Mouse (Mus musculus) kidney, embryonic 15.5 days (tissue): ENCODE measurements around the gene Dnajc15. TPM values are rescaled to one million over a fixed set of nuclear protein-coding genes. Genes with fewer than 3 reads are reported as not detected.

Experiments used
- ATAC-seq: fragments of 200-750 bp; cut with Nextera tagmentation; replicated peaks from 2 replicates; pipeline ENCODE4 v1.8.0; 2017; ENCODE audit warnings: moderate TSS enrichment; ENCODE audit not compliant: low FRiP score
- H3K27ac ChIP-seq: fragments of 300-500 bp; sonication (generic); 2 replicates; pipeline ENCODE4 v1.5.1; 2015; ENCODE audit warnings: mild to moderate bottlenecking, inconsistent platforms
- H3K27me3 ChIP-seq: fragments of 300-500 bp; sonication (generic); 2 replicates; pipeline ENCODE4 v1.6.1; 2015; ENCODE audit warnings: inconsistent platforms
- H3K36me3 ChIP-seq: fragments of 300-500 bp; sonication (generic); 2 replicates; pipeline ENCODE4 v1.6.1; 2015; ENCODE audit warnings: inconsistent platforms
- H3K4me1 ChIP-seq: fragments of 300-500 bp; sonication (generic); 2 replicates; pipeline ENCODE4 v1.6.1; 2015; ENCODE audit warnings: inconsistent platforms
- H3K4me2 ChIP-seq: fragments of 300-500 bp; sonication (generic); 2 replicates; pipeline ENCODE4 v1.6.1; 2015; ENCODE audit warnings: moderate library complexity, mild to moderate bottlenecking, inconsistent platforms
- H3K4me3 ChIP-seq: fragments of 300-500 bp; sonication (generic); replicated peaks from 2 replicates; pipeline ENCODE4 v1.5.1; 2015; ENCODE audit warnings: mild to moderate bottlenecking, inconsistent platforms
- H3K9ac ChIP-seq: fragments of 300-500 bp; sonication (generic); 2 replicates; pipeline ENCODE4 v1.6.1; 2015; ENCODE audit warnings: mild to moderate bottlenecking, inconsistent platforms
- H3K9me3 ChIP-seq: fragments of 300-500 bp; sonication (generic); replicated peaks from 2 replicates; pipeline ENCODE4 v1.6.1; 2016; ENCODE audit warnings: inconsistent platforms
- WGBS: fragments of 180-500 bp; shearing (Covaris S2); methylation state at CpG from one replicate; pipeline ENCODE4 v1.1.7; 2015; ENCODE audit warnings: mixed read lengths; 5-methylcytosine and 5-hydroxymethylcytosine counted together
- polyA plus RNA-seq: library from polyadenylated mRNA; unstranded; fragments of >200 nt; fragmentation: Nextera tagmentation; extraction: Ambion mirVana; gene quantifications from 2 replicates; pipeline ENCODE4 v1.2.1, GENCODE M21; 2015

The Dnajc15 gene
- polyA plus RNA-seq, result 118 and 136 TPM in 2 replicates

DNA sequence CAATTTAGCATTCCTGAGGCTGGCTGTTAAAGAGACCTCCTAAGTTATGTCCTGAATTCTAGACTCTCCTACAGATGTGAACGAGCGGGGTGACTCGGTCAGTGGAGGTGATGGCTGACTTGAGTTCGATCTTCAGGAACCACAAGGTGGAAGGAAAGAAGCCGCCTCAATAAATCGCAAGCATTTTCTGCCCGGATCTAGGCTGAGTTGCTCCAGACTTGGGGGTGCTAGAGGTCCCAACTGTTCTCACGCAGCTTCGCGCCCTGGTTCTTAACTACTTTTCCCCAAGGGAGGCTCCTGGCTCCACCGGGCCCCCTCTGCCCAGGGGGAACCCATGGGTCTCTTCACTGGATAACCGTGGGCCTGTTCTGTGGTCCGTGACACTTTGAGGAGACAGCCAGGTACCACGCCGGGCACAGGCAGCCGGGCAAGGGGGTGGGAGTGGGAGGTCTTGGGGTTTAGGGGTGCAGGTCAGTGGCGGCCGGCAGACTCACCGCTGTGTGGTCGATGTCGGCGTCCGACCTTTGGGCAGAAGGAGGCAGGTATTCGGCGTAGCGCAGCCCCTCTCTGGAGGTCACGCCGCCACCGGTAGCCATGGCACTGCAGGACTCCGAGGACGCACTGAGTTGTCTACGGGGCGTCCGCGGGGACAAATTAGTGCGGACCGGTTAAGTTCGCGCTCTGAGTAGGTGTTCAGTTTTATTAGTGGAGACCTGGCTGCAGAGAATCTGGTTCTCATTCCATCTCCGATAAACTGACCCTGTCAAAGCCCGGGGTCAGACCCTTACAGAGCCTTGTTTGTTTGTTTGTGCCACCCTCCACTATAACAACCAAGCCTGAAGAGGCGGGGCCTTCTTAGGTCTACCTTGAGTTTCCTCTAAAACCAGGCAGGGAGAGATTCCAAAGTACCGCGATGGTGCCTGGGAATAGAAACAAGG, at the start of gene Dnajc15:
Dnajc15 (minus strand) TSS at position 822 of the 938 bp plus-strand sequence.
- H3K27ac ChIP-seq, result peak within 1 kb of the TSS; percentile 24; the same call in 1 of the 2 replicates
- peak; percentile 94 for ATAC-seq
- no peaks in the 10 kb centered on the region for H3K9me3 ChIP-seq
- H3K4me3 ChIP-seq, result peak within 1 kb of the TSS; percentile 72
- no peaks in the 10 kb centered on the region for H3K27me3 ChIP-seq
- no peaks in the 10 kb centered on the region for H3K4me1 ChIP-seq
- 0 out of 2 replicates have a peak, but pooled peaks cover 3% of the 10 kb centered on the region for H3K36me3 ChIP-seq
- H3K9ac ChIP-seq, result peak within 1 kb of the TSS; percentile 71
- peak within 1 kb of the TSS; percentile 60 for H3K4me2 ChIP-seq
- WGBS, result 2% methylated on average over 44 of the region's 44 CpGs

DNA sequence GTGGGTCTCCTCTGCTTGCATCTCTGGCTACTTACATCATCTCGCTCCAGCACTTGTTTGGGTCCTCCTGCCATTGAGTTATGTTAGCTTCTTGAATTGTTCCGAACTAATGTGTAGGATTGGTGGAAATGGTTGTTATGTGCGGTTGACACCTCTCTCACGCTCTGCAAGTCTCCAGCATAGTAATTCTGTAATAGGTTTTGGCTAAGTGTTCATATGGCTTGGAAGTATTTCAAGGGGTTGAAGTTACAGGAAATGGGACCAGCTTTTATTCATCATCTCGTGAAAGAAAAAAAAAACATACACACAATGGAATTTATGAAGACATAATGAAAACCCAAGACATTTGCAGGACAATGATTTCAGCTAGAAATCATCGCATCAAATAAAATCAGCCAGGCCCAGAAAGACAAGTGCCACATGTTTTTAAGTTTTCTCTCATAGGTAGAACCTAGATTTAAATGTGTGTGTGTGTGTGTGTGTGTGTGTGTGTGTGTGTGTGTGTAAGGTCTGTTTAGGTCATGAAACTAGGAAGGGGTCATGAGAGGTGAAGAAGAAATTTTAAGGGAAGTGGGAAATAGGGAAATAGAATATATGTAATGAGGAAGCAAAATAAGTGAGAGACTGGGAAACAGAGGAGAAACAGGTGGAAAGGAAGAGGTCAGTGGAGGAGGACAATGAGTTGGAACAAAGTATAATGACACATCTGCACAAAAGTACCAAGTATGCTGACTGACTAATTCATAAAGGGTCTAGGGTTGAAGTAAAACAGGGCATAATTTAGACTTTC, 48.3 kb upstream of the Dnajc15 start:
- WGBS, result 65% methylated on average over 6 of the region's 6 CpGs
- no peak overlapping the region for H3K9ac ChIP-seq
- no peaks in the 10 kb centered on the region for H3K36me3 ChIP-seq
- H3K9me3 ChIP-seq, result no peaks in the 10 kb centered on the region
- H3K4me1 ChIP-seq, result peaks cover 8% of the 10 kb centered on the region
- no peak overlapping the region for H3K4me3 ChIP-seq
- no peaks in the 10 kb centered on the region for H3K27me3 ChIP-seq
- no peak for ATAC-seq
- peak overlapping the region; percentile 45; the same call in 1 of the 2 replicates for H3K27ac ChIP-seq
- no peak overlapping the region for H3K4me2 ChIP-seq

DNA sequence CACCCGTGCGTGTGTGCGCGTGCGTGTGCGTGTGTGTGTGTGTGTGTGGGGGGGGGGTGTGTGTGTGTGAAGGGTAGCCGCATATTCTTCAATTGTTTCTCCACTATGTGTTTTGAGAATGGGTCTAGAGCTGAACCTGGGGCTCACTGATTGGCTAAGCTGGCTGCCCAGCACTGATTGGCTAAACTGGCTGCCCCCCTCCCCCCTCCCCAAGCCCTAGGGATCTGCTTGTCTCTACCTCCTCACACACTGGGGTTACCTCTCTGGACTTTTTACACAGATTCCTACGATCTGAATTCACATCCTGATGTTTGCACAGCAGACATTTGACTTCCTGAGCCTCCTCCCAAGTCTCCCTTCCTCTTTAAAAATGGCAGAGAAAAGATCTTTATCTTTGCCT, 46.7 kb upstream of the Dnajc15 start:
- H3K27me3 ChIP-seq, result no peaks in the 10 kb centered on the region
- H3K4me2 ChIP-seq, result no peak overlapping the region
- 79% methylated on average over 8 of the region's 8 CpGs for WGBS
- no peak overlapping the region for H3K4me3 ChIP-seq
- H3K9me3 ChIP-seq, result no peaks in the 10 kb centered on the region
- H3K27ac ChIP-seq, result peak overlapping the region; percentile 45; the same call in 1 of the 2 replicates
- H3K9ac ChIP-seq, result no peak overlapping the region
- H3K36me3 ChIP-seq, result no peaks in the 10 kb centered on the region
- H3K4me1 ChIP-seq, result peaks cover 8% of the 10 kb centered on the region
- ATAC-seq, result no peak

DNA sequence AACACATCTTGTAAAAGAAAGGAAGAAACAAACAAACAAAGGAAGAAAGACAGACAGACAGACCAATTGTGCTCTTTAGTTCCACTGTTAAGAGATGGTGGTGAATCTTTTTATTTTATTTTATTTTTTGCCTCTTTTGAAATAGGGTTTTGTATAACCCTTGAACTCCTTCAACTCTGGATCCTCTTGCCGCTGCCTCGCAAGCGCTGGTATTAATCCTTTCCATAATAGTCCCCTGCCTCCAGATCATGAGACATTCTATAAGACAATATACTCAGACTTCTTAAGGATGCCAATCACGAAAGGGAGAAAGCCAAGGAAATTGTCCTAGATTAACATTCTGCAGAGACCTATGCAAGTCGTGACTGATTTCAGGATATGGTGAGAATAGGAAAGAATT, 40.9 kb upstream of the Dnajc15 start:
- H3K9me3 ChIP-seq, result no peaks in the 10 kb centered on the region
- no peak overlapping the region for H3K9ac ChIP-seq
- H3K4me1 ChIP-seq, result no peaks in the 10 kb centered on the region
- no peaks in the 10 kb centered on the region for H3K36me3 ChIP-seq
- no peak overlapping the region for H3K4me2 ChIP-seq
- no peak overlapping the region for H3K4me3 ChIP-seq
- WGBS, result 92% methylated on average over 5 of the region's 5 CpGs
- no peak overlapping the region for H3K27ac ChIP-seq
- no peak for ATAC-seq
- no peaks in the 10 kb centered on the region for H3K27me3 ChIP-seq

DNA sequence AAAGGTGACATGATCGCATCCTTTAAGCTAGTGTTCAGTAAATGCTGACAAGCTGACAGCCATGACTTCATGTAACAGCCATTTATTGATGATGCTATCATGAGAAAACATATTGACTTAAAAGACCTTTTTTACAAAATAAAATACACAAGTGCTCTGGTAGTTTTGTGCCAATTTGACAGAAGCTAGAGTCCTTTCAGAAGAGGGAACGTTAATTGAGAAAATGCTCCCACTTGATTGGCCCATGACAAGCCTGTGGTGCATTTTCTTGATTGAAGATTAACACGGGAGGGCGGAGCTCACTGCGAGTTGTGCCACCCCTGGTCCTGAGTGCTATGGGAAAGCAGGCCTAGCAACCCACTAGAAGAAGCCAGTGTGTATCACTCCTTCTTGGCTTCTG, 31.7 kb upstream of the Dnajc15 start:
- Histone ChIP-seq H3K4me1 (peaks cover 3% of the 10 kb centered on the region; the same call in 1 of the 2 replicates), H3K27ac (no peak overlapping the region), H3K27me3 (no peaks in the 10 kb centered on the region), H3K4me2 (no peak overlapping the region), H3K36me3 (no peaks in the 10 kb centered on the region), H3K4me3 (no peak overlapping the region), H3K9ac (no peak overlapping the region), H3K9me3 (no peaks in the 10 kb centered on the region)
- ATAC-seq, result no peak
- 88% methylated on average over 5 of the region's 5 CpGs for WGBS

DNA sequence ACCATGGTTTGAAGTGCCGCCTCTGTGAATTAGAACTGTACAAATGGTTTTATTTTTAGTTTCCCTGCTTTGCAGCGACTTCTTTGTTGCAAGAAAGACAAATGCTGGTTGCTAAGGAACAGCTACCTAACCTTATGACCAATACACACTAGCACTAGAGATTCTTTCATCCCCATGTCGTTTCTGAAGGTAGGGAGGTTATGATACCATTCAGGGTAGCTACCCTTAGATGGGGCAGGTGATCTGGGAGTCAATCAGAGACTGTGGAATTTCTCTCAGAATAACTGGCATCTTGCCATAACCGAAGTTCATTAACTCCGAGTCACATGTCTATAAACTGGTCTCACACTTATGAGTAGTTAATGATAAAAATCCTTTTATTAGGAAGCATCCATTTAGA, 30.5 kb upstream of the Dnajc15 start:
- no peak overlapping the region for H3K4me2 ChIP-seq
- H3K9me3 ChIP-seq, result no peaks in the 10 kb centered on the region
- no peaks in the 10 kb centered on the region for H3K36me3 ChIP-seq
- no peak overlapping the region for H3K4me3 ChIP-seq
- ATAC-seq, result no peak
- no peaks in the 10 kb centered on the region for H3K27me3 ChIP-seq
- H3K4me1 ChIP-seq, result peaks cover 3% of the 10 kb centered on the region; the same call in 1 of the 2 replicates
- H3K27ac ChIP-seq, result no peak overlapping the region
- 73% methylated on average over 5 of the region's 5 CpGs for WGBS
- no peak overlapping the region for H3K9ac ChIP-seq

DNA sequence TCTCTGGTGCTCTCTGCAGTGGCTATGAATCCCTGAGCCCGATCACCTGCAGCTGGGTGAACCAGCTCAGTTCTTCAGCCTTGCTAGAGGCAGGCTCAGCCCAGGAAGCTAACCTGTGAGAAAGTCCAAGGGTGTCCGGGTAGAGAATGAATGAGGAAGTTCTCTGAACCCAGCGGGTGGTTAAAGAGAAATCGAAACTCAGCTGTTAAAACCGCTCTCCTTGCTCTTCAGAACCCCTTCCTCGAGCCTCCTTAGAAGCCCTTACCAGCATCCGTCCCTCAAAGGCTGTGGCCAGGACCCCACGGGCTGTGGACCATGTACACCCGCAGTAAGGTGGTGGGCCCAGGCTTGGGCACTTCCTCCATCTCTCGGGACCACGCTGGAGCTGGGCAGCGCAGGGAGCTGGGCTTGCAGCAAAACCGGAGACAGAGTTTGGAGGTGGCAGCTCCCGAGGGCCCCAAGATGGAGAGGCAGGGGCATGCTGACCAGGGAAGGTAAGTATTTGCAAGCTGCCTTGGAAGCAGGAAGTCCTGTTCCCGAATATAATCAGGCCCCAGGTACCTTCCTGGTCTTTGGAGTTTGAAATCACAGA, 29.3 kb upstream of the Dnajc15 start, which contains the start of gene Epsti1:
Epsti1 (plus strand) TSS at position 69 of the 592 bp plus-strand sequence.
- Histone ChIP-seq H3K27me3 (no peaks in the 10 kb centered on the region), H3K9ac (no peak within 1 kb of the TSS), H3K36me3 (no peaks in the 10 kb centered on the region), H3K9me3 (no peaks in the 10 kb centered on the region; the same call in 1 of the 2 replicates), H3K4me3 (0 out of 2 replicates have a peak within 1 kb of the TSS, but pooled peaks have one; percentile 16), H3K27ac (no peak within 1 kb of the TSS), H3K4me1 (peaks cover 3% of the 10 kb centered on the region; the same call in 1 of the 2 replicates), H3K4me2 (peak within 1 kb of the TSS; percentile 26; the same call in 1 of the 2 replicates)
- ATAC-seq, result no peak
- WGBS, result 56% methylated on average over 15 of the region's 15 CpGs

DNA sequence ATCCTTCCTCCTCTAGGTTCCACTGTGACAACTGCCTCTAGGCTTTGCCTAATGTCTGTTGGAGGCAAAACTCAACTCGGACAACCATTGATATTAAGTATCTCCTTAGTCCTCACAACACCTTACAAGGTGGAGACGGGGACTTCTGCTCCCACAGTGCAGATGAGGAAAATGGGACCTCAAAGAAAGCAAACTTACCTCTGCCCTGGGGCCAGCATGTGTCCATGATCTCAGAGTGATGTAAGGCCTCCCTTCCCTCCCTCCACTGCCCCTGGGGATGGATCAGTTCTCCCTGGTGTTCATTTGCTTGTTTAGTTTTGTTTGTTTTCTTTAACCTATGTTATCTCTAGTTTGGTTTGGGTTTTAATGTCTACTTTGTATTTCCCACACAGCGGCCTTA, 27.6 kb upstream of the Dnajc15 start:
- Histone ChIP-seq H3K4me3 (no peak overlapping the region), H3K9ac (no peak overlapping the region), H3K27me3 (no peaks in the 10 kb centered on the region), H3K4me1 (peaks cover 3% of the 10 kb centered on the region; the same call in 1 of the 2 replicates), H3K27ac (no peak overlapping the region), H3K9me3 (no peaks in the 10 kb centered on the region; the same call in 1 of the 2 replicates), H3K36me3 (no peaks in the 10 kb centered on the region), H3K4me2 (no peak overlapping the region)
- no peak for ATAC-seq
- WGBS, result 89% methylated on average over 3 of the region's 3 CpGs

DNA sequence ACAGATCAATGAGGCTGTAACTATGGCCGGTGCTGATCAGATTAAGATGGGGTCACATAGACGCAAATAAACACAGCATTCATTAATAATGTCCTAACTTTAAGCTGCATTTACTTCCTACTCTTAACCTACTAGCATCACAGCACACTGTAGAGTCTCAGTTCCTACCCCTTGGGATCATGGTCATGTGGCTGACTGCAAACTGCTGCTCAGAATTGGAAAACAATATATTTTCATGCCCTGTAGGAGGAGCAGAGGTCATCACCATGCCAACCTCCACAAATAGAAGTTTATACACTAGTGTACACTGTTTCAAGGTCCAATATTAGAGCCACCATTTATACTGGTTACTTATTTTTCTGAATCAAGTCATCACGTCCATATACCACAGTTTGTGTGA, 21.0 kb upstream of the Dnajc15 start:
- Histone ChIP-seq H3K27ac (no peak overlapping the region), H3K4me3 (no peak overlapping the region), H3K27me3 (no peaks in the 10 kb centered on the region), H3K4me1 (no peaks in the 10 kb centered on the region), H3K36me3 (no peaks in the 10 kb centered on the region), H3K9me3 (no peaks in the 10 kb centered on the region; the same call in 1 of the 2 replicates), H3K9ac (no peak overlapping the region), H3K4me2 (no peak overlapping the region)
- WGBS, result 91% methylated on average over 3 of the region's 3 CpGs
- ATAC-seq, result no peak

DNA sequence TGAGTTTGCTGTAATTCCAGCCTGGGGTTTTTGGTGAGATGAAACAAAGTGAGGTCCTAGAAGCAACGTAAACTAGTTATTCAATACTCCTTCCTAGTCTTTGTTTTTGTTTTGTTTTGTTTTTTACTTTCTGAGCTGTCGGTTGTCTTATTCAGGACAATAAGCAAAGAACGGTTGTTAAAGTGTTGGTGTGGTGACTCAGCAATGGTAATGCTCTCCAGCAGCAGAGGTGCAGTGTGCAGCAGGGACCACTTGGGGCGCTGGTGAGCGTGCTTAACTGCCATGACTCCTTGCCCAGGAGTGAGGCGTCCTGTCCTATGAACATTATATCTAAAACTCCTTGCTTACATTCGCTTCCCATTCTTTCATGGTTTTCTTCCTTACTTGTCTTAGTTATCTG, 15.0 kb upstream of the Dnajc15 start:
- Histone ChIP-seq H3K4me2 (no peak overlapping the region), H3K27me3 (no peaks in the 10 kb centered on the region), H3K9ac (no peak overlapping the region), H3K4me3 (no peak overlapping the region), H3K27ac (no peak overlapping the region), H3K4me1 (no peaks in the 10 kb centered on the region), H3K9me3 (peaks cover 2% of the 10 kb centered on the region; the same call in 1 of the 2 replicates), H3K36me3 (no peaks in the 10 kb centered on the region)
- 88% methylated on average over 7 of the region's 7 CpGs for WGBS
- no peak for ATAC-seq

DNA sequence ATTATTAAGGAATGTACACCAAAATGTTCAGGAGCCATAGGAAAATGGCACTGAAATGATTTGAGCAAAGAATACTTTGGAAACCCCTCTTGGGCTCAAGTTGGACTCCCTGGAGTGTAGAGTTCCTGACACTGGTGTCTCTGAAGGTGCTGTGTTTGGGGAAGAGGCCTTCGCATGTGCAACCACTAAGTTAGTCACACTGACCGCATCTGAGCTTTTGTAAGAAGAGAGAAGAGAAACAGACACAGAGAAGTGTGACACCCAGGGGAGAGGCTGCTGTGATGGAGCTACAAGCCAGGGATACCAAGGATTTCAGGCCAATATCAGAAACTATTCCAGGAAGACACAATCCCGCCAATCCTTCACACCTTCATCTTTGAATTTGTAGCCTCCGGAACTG, 12.0 kb upstream of the Dnajc15 start:
- H3K27ac ChIP-seq, result no peak overlapping the region
- no peak overlapping the region for H3K4me3 ChIP-seq
- H3K9ac ChIP-seq, result no peak overlapping the region
- peaks cover 2% of the 10 kb centered on the region; the same call in 1 of the 2 replicates for H3K9me3 ChIP-seq
- ATAC-seq, result no peak
- no peak overlapping the region for H3K4me2 ChIP-seq
- no peaks in the 10 kb centered on the region for H3K27me3 ChIP-seq
- no peaks in the 10 kb centered on the region for H3K36me3 ChIP-seq
- no peaks in the 10 kb centered on the region for H3K4me1 ChIP-seq
- WGBS, result 83% methylated on average over 4 of the region's 4 CpGs
